Mouse (Mus musculus): ENCODE data around the gene Cyb5r1. TPM values are rescaled to one million over a fixed set of nuclear protein-coding genes. Genes with fewer than 3 reads are reported as not detected.

Gene Cyb5r1
- total and polyA plus RNA-seq, 3 experiments, result 17.5 to 43.6 (median 38.1) TPM

GRCm38 (mm10) chr1:134361857-134362212 lies 43.5 kb upstream of the Cyb5r1 start, which contains the start of gene Tmem183a (continued):
- no peak; the same call in 1 of the 2 replicates for TF ChIP-seq EP300 (IDR thresholded peaks at IDR 0.05; ENCODE audit: low read length)
- TF ChIP-seq JUN (IDR thresholded peaks at IDR 0.05; ENCODE audit: insufficient read depth, low read depth, low read length), result peak; percentile 21; the same call in 1 of the 2 replicates
- TF ChIP-seq NELFE (IDR thresholded peaks at IDR 0.05; ENCODE audit: low read depth, low read length), result peak; percentile 98

GRCm38 (mm10) chr1:134363194-134363593 lies 42.2 kb upstream of the Cyb5r1 start:
- no peak for DNase-seq (ENCODE audit: extremely low read depth)
- TF ChIP-seq ELF1 (IDR thresholded peaks at IDR 0.05; ENCODE audit: low read depth, low read length) (no peak), GABPA (IDR thresholded peaks at IDR 0.05; ENCODE audit: insufficient replicate concordance, low read depth, low read length) (no peak), ZNF384 (IDR thresholded peaks at IDR 0.05; ENCODE audit: low read depth, low read length) (no peak), UBTF (IDR thresholded peaks at IDR 0.05; ENCODE audit: low read depth, low read length) (no peak), MYC (IDR thresholded peaks at IDR 0.05; ENCODE audit: low read depth, low read length) (no peak), TCF12 (IDR thresholded peaks at IDR 0.05; ENCODE audit: low read depth, low read length) (no peak), PAX5 (IDR thresholded peaks at IDR 0.05; ENCODE audit: low read length) (no peak), SMC3 (IDR thresholded peaks at IDR 0.05; ENCODE audit: low read depth, low read length) (no peak), POLR2AphosphoS2 (IDR thresholded peaks at IDR 0.05; ENCODE audit: low read depth, low read length) (no peak)
- no peaks in the 10 kb centered on the region for H3K9me3 ChIP-seq (replicated peaks; ENCODE audit: low read length)
- no peak overlapping the region for H3K4me3 ChIP-seq (replicated peaks in 1 of 3; ENCODE audit: low read depth in 2 of 3, low read length in 2 of 3, poor library complexity in 1 of 3)
- peaks cover 2 to 17% of the 10 kb centered on the region in 2 experiments; a peak in 3 of 4 replicates for H3K4me1 ChIP-seq (ENCODE audit: control insufficient read depth in 1 of 2, insufficient read depth in 2 of 2)
- dilution Hi-C loops (cut with MboI; ENCODE audit: extremely low pct_ligation_motif_present, extremely low pct_unique_long_range_greater_than_20kb, low sequenced_read_pairs), result no loop called here
- no peak overlapping the region for H3K27ac ChIP-seq (ENCODE audit: insufficient read depth, low read depth)
- peaks cover 8 to 23% of the 10 kb centered on the region in 2 experiments for H3K36me3 ChIP-seq (replicated peaks in 1 of 2; ENCODE audit: control insufficient read depth in 1 of 2, insufficient read depth in 1 of 2, low read length in 1 of 2)
- in situ Hi-C loops (cut with MboI; ENCODE audit: low pct_ligation_motif_present, low pct_unique_long_range_greater_than_20kb, low sequenced_read_pairs), result no loop called here
- H3K9ac ChIP-seq (ENCODE audit: insufficient read depth, low read depth), result no peak overlapping the region
- no peaks in the 10 kb centered on the region for H3K27me3 ChIP-seq (replicated peaks)
- no peak overlapping the region for H3K4me2 ChIP-seq (ENCODE audit: insufficient read depth, low read depth, poor library complexity, severe bottlenecking)
- H3K79me2 ChIP-seq (replicated peaks; ENCODE audit: control insufficient read depth, extremely low read depth, insufficient read depth, poor library complexity, severe bottlenecking), result peaks cover 23% of the 10 kb centered on the region

DNA sequence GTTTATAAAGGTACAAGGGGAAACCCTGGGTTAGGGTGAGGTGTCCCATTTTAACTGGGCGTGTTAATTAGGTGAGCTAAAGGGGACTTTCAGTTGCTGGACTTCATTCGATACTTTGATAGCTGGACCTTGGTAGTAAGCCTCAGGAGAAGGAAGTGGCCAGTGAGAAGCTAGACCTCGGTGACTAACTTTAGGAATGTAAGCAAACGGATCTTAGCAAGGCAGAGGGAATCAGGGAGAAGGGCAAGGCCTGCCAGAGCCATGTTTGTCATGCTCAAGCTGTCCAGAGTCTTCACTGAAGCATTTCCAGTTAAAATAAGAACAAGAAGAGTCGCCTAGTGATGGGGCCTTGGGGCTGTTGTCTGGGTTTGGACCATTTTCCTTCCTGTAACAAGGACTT lies 39.9 kb upstream of the Cyb5r1 start:
- Histone ChIP-seq H3K27ac (ENCODE audit: insufficient read depth, low read depth) (no peak overlapping the region), H3K79me2 (replicated peaks; ENCODE audit: control insufficient read depth, extremely low read depth, insufficient read depth, poor library complexity, severe bottlenecking) (peaks cover 11% of the 10 kb centered on the region), H3K9me3 (replicated peaks; ENCODE audit: low read length) (peaks cover 13% of the 10 kb centered on the region), H3K4me1 (ENCODE audit: control insufficient read depth in 1 of 2, insufficient read depth in 2 of 2) (peaks cover 2 to 9% of the 10 kb centered on the region in 2 experiments; a peak in 3 of 4 replicates), H3K4me3 (replicated peaks in 1 of 3; ENCODE audit: low read depth in 2 of 3, low read length in 2 of 3, poor library complexity in 1 of 3) (no peak overlapping the region), H3K36me3 (replicated peaks in 1 of 2; ENCODE audit: control insufficient read depth in 1 of 2, insufficient read depth in 1 of 2, low read length in 1 of 2) (peaks cover 0 to 2% of the 10 kb centered on the region in 2 experiments), H3K9ac (ENCODE audit: insufficient read depth, low read depth) (no peak overlapping the region), H3K4me2 (ENCODE audit: insufficient read depth, low read depth, poor library complexity, severe bottlenecking) (no peak overlapping the region), H3K27me3 (replicated peaks) (no peaks in the 10 kb centered on the region)
- DNase-seq (ENCODE audit: extremely low read depth), result no peak
- in situ Hi-C loops (cut with MboI; ENCODE audit: low pct_ligation_motif_present, low pct_unique_long_range_greater_than_20kb, low sequenced_read_pairs) (no loop called here), dilution Hi-C loops (cut with MboI; ENCODE audit: extremely low pct_ligation_motif_present, extremely low pct_unique_long_range_greater_than_20kb, low sequenced_read_pairs) (no loop called here)
- TF ChIP-seq GABPA (IDR thresholded peaks at IDR 0.05; ENCODE audit: insufficient replicate concordance, low read depth, low read length) (no peak), JUND (conservative IDR thresholded peaks at IDR 0.05; ENCODE audit: low read depth, low read length) (no peak), EP300 (IDR thresholded peaks at IDR 0.05; ENCODE audit: low read length) (no peak), MAZ (IDR thresholded peaks at IDR 0.05; ENCODE audit: low read depth, low read length) (no peak), ZC3H11A (IDR thresholded peaks at IDR 0.05; ENCODE audit: low read depth, low read length) (no peak), NRF1 (IDR thresholded peaks at IDR 0.05; ENCODE audit: low read depth, low read length) (no peak), MAFK (IDR thresholded peaks at IDR 0.05; ENCODE audit: insufficient replicate concordance, low read length) (no peak), POLR2AphosphoS2 (IDR thresholded peaks at IDR 0.05; ENCODE audit: low read depth, low read length) (no peak), TBP (conservative IDR thresholded peaks at IDR 0.05; ENCODE audit: low read depth, low read length) (no peak), RAD21 (IDR thresholded peaks at IDR 0.05; ENCODE audit: low read depth, low read length) (no peak), NELFE (IDR thresholded peaks at IDR 0.05; ENCODE audit: low read depth, low read length) (no peak), POLR2A (IDR thresholded peaks at IDR 0.05; ENCODE audit: low read depth, low read length) (no peak), IRF4 (IDR thresholded peaks at IDR 0.05; ENCODE audit: low read depth, low read length) (no peak), CHD2 (IDR thresholded peaks at IDR 0.05; ENCODE audit: low read length) (no peak)
